Mouse (Mus musculus): ENCODE data around the gene BC028528. TPM values are rescaled to one million over a fixed set of nuclear protein-coding genes. Genes with fewer than 3 reads are reported as not detected.

Gene BC028528
- total RNA-seq (2023), result under 1 TPM in 1 of 2 experiments, not detected in 1; 0.96 TPM

GRCm38 (mm10) chr3:95891211-95892065, at the start of gene BC028528:
Gene BC028528, minus strand, starts transcription at chr3:95892005.

GRCm38 (mm10) chr3:95928658-95929503, 37.1 kb upstream of the BC028528 start, which contains the start of gene Anp32e:
Gene Anp32e, plus strand, starts transcription at chr3:95929246.

GRCm38 (mm10) chr3:95904568-95904967, 12.8 kb upstream of the BC028528 start, which contains the start of gene Car14:
Gene Car14, minus strand, starts transcription at chr3:95904691.

GRCm38 (mm10) chr3:95893606-95894316, 2.0 kb upstream of the BC028528 start, which contains the start of gene Aph1a:
Gene Aph1a, plus strand, starts transcription at chr3:95893969.

GRCm38 (mm10) chr3:95881979-95882815, 9.6 kb downstream of the BC028528 start, which contains the start of gene Ciart:
Gene Ciart, minus strand, starts transcription at chr3:95882251.

GRCm38 (mm10) chr3:95871392-95871867, 20.4 kb downstream of the BC028528 start, which contains the start of gene Mrps21:
Gene Mrps21, minus strand, starts transcription at chr3:95871519.

GRCm38 (mm10) chr3:95855502-95856089, 36.2 kb downstream of the BC028528 start, which contains the start of gene Prpf3:
Gene Prpf3, minus strand, starts transcription at chr3:95855885.

Other genes with a start within 250 kb of the BC028528 start
- 100 to 1,000 TPM; 312 to 327 TPM for gene Mcl1, start 233.2 kb downstream of the BC028528 start, total RNA-seq (2023)
- 10 to 100 TPM in 1 of 2 experiments, 1 to 10 TPM in 1; 7.9 to 11.6 TPM for gene Adamtsl4, start 204.1 kb downstream of the BC028528 start, total RNA-seq (2023)
- 100 to 1,000 TPM in 1 of 2 experiments, 10 to 100 TPM in 1; 98.0 to 103 TPM for gene Ecm1, start 152.4 kb downstream of the BC028528 start, total RNA-seq (2023)
- gene Tars2, start 131.8 kb downstream of the BC028528 start, total RNA-seq (2023), result 100 to 1,000 TPM; 128 to 134 TPM
- 100 to 1,000 TPM; 107 to 116 TPM for gene Rprd2, start 73.1 kb downstream of the BC028528 start, total RNA-seq (2023)
- gene Prpf3, start 36.1 kb downstream of the BC028528 start, total RNA-seq (2023), result 10 to 100 TPM; 82.0 to 90.5 TPM
- 100 to 1,000 TPM in 1 of 2 experiments, 10 to 100 TPM in 1; 95.6 to 108 TPM for gene Mrps21, start 20.5 kb downstream of the BC028528 start, total RNA-seq (2023)
- gene Ciart, start 9.8 kb downstream of the BC028528 start, total RNA-seq (2023), result 10 to 100 TPM; 12.9 to 18.1 TPM
- gene Aph1a, start 2.0 kb upstream of the BC028528 start, total RNA-seq (2023), result 10 to 100 TPM; 49.9 to 71.5 TPM
- not detected for gene Car14, start 12.7 kb upstream of the BC028528 start, total RNA-seq (2023)
- gene Anp32e, start 37.2 kb upstream of the BC028528 start, total RNA-seq (2023), result 100 to 1,000 TPM; 102 to 115 TPM
- gene Plekho1, start 104.0 kb upstream of the BC028528 start, total RNA-seq (2023), result 10 to 100 TPM; 28.1 to 40.0 TPM
- gene Vps45, start 166.5 kb upstream of the BC028528 start, total RNA-seq (2023), result 10 to 100 TPM in 1 of 2 experiments, 1 to 10 TPM in 1; 9.4 to 19.2 TPM
- 10 to 100 TPM; 18.1 to 27.4 TPM for gene Otud7b, start 212.5 kb upstream of the BC028528 start, total RNA-seq (2023)